Mouse (Mus musculus) neutrophil, adult 65 days (primary cell): Measurements from ENCODE around the gene Mamdc2. TPM values are rescaled to one million over a fixed set of nuclear protein-coding genes. Genes with fewer than 3 reads are reported as not detected.

Experiments used
- total RNA-seq: library from RNA; stranded (reverse); gene quantifications from 2 replicates; pipeline ENCODE4 v1.2.4, GENCODE M21; 2023

Mamdc2 gene
- total RNA-seq, result 0.23 TPM in 1 of 2 replicates, not detected in the other

GRCm38 (mm10) chr19:23447988-23448497 lies at the start of gene Mamdc2:
TSS of gene Mamdc2 (minus strand) at chr19:23448442.

GRCm38 (mm10) chr19:23273355-23274053 lies 174.7 kb downstream of the Mamdc2 start, which contains the start of gene Smc5:
TSS of gene Smc5 (minus strand) at chr19:23273897.

Other genes starting within 250 kb of the Mamdc2 start
- 34.5 and 58.6 TPM in 2 replicates for gene Smc5, start 174.5 kb downstream of the Mamdc2 start, total RNA-seq
- not detected in 2 replicates for gene 1700028P14Rik, start 204.4 kb upstream of the Mamdc2 start, total RNA-seq
- gene Ptar1, start 239.0 kb upstream of the Mamdc2 start, total RNA-seq, result 14.3 and 20.6 TPM in 2 replicates